Mouse (Mus musculus) adrenal gland, postnatal 4 days (tissue): Measurements from ENCODE around the gene Oma1. TPM values are rescaled to one million over a fixed set of nuclear protein-coding genes. Genes with fewer than 3 reads are reported as not detected.

ENCODE experiments used
- DNase-seq, 2 experiments: peaks; one replicate each; pipeline ENCODE4 v3.0.0; 2021 to 2022; ENCODE audit warnings: low spot score in 2 of 2, mixed read lengths in 2 of 2
- total RNA-seq, 2 experiments: library from RNA; stranded (reverse); gene quantifications; 2 replicates each; pipeline ENCODE4 v1.2.3; 2021

The Oma1 gene
- total RNA-seq, 2 experiments from 2014 or later, result 14.1 to 17.3 TPM

GRCm38 (mm10) chr4:103352926-103353325 is 39.3 kb downstream of the Oma1 start:
- DNase-seq, result no peak

- no peak for DNase-seq
These were observed 43.8 kb downstream of the Oma1 start for GRCm38 (mm10) chr4:103357457-103357856.

GRCm38 (mm10) chr4:103358941-103359448 is 45.4 kb downstream of the Oma1 start:
- no peak for DNase-seq

- DNase-seq, result no peak
These were observed 68.6 kb downstream of the Oma1 start for GRCm38 (mm10) chr4:103382171-103382570.

- no peak for DNase-seq
These were observed 71.4 kb downstream of the Oma1 start for GRCm38 (mm10) chr4:103385031-103385430.

GRCm38 (mm10) chr4:103385835-103386787 is 72.5 kb downstream of the Oma1 start:
- no peak for DNase-seq

- no peak for DNase-seq
These were observed 73.7 kb downstream of the Oma1 start for GRCm38 (mm10) chr4:103387292-103387691.

- no peak for DNase-seq
These were observed 75.0 kb downstream of the Oma1 start for GRCm38 (mm10) chr4:103388530-103389178.

GRCm38 (mm10) chr4:103389583-103389982 is 76.0 kb downstream of the Oma1 start:
- no peak for DNase-seq

- no peak for DNase-seq
These were observed 76.9 kb downstream of the Oma1 start for GRCm38 (mm10) chr4:103390499-103390898.

- DNase-seq, result no peak
These were observed 81.5 kb downstream of the Oma1 start for GRCm38 (mm10) chr4:103395066-103395465.

GRCm38 (mm10) chr4:103395905-103396304 is 82.3 kb downstream of the Oma1 start:
- no peak for DNase-seq

GRCm38 (mm10) chr4:103396876-103397275 is 83.3 kb downstream of the Oma1 start:
- DNase-seq, result no peak

GRCm38 (mm10) chr4:103402581-103402980 is 89.0 kb downstream of the Oma1 start:
- no peak for DNase-seq

- no peak for DNase-seq
These were observed 91.7 kb downstream of the Oma1 start for GRCm38 (mm10) chr4:103405321-103405720.

GRCm38 (mm10) chr4:103410217-103410799 is 96.7 kb downstream of the Oma1 start:
- DNase-seq, result no peak

Other genes starting within 250 kb of the Oma1 start
- 10 to 100 TPM; 79.9 to 82.0 TPM for gene Mier1, start 199.4 kb upstream of the Oma1 start, total RNA-seq
- 1 to 10 TPM; 3.3 to 5.3 TPM for gene Wdr78, start 199.3 kb upstream of the Oma1 start, total RNA-seq
- 10 to 100 TPM; 17.0 to 19.4 TPM for gene Slc35d1, start 98.6 kb upstream of the Oma1 start, total RNA-seq
- gene 4921539E11Rik, start 22.9 kb upstream of the Oma1 start, total RNA-seq, result not detected